Mouse (Mus musculus): ENCODE results near the gene Olfr1134. TPM values are rescaled to one million over a fixed set of nuclear protein-coding genes. Genes with fewer than 3 reads are reported as not detected.

Gene Olfr1134
- polyA plus RNA-seq (2014; fragmentation: Illumina TruSeq; extraction: RNeasy Lipid Tissue Mini Kit (QIAGEN cat#74804)), result not detected

GRCm38 (mm10) chr2:87658360-87658759, at the start of gene Olfr1134:
Gene Olfr1134, minus strand, starts transcription at chr2:87658460.

GRCm38 (mm10) chr2:87693847-87694246, 35.6 kb upstream of the Olfr1134 start, which contains the start of gene Olfr1136:
Gene Olfr1136, minus strand, starts transcription at chr2:87693947.

GRCm38 (mm10) chr2:87673564-87673963, 15.3 kb upstream of the Olfr1134 start, which contains the start of gene Olfr1135:
Gene Olfr1135, minus strand, starts transcription at chr2:87673664.

GRCm38 (mm10) chr2:87647274-87647673, 11.0 kb downstream of the Olfr1134 start, which contains the start of gene Olfr1133:
Gene Olfr1133, minus strand, starts transcription at chr2:87647374.

GRCm38 (mm10) chr2:87637435-87637834, 20.8 kb downstream of the Olfr1134 start, which contains the start of gene Olfr1132:
Gene Olfr1132, minus strand, starts transcription at chr2:87637535.

GRCm38 (mm10) chr2:87626804-87627203, 31.5 kb downstream of the Olfr1134 start, which contains the start of gene Olfr1131:
Gene Olfr1131, plus strand, starts transcription at chr2:87627104.

GRCm38 (mm10) chr2:87605912-87606311, 52.3 kb downstream of the Olfr1134 start, which contains the start of gene Olfr1130:
Gene Olfr1130, plus strand, starts transcription at chr2:87606212.

Other genes with a start within 250 kb of the Olfr1134 start
- not detected for gene Olfr1123, start 241.8 kb downstream of the Olfr1134 start, polyA plus RNA-seq (2014; fragmentation: Illumina TruSeq; extraction: RNeasy Lipid Tissue Mini Kit (QIAGEN cat#74804))
- gene Olfr1124, start 228.2 kb downstream of the Olfr1134 start, polyA plus RNA-seq (2014; fragmentation: Illumina TruSeq; extraction: RNeasy Lipid Tissue Mini Kit (QIAGEN cat#74804)), result not detected
- not detected for gene Olfr1126, start 204.5 kb downstream of the Olfr1134 start, polyA plus RNA-seq (2014; fragmentation: Illumina TruSeq; extraction: RNeasy Lipid Tissue Mini Kit (QIAGEN cat#74804))
- gene Pramel7, start 161.4 kb downstream of the Olfr1134 start, polyA plus RNA-seq (2014; fragmentation: Illumina TruSeq; extraction: RNeasy Lipid Tissue Mini Kit (QIAGEN cat#74804)), result not detected
- not detected for gene Pramel6, start 151.9 kb downstream of the Olfr1134 start, polyA plus RNA-seq (2014; fragmentation: Illumina TruSeq; extraction: RNeasy Lipid Tissue Mini Kit (QIAGEN cat#74804))
- gene Olfr153, start 126.7 kb downstream of the Olfr1134 start, polyA plus RNA-seq (2014; fragmentation: Illumina TruSeq; extraction: RNeasy Lipid Tissue Mini Kit (QIAGEN cat#74804)), result not detected
- not detected for gene Olfr1128, start 112.9 kb downstream of the Olfr1134 start, polyA plus RNA-seq (2014; fragmentation: Illumina TruSeq; extraction: RNeasy Lipid Tissue Mini Kit (QIAGEN cat#74804))
- not detected for gene Olfr1129, start 84.6 kb downstream of the Olfr1134 start, polyA plus RNA-seq (2014; fragmentation: Illumina TruSeq; extraction: RNeasy Lipid Tissue Mini Kit (QIAGEN cat#74804))
- gene Olfr1130, start 52.2 kb downstream of the Olfr1134 start, polyA plus RNA-seq (2014; fragmentation: Illumina TruSeq; extraction: RNeasy Lipid Tissue Mini Kit (QIAGEN cat#74804)), result not detected
- not detected for gene Olfr1131, start 31.4 kb downstream of the Olfr1134 start, polyA plus RNA-seq (2014; fragmentation: Illumina TruSeq; extraction: RNeasy Lipid Tissue Mini Kit (QIAGEN cat#74804))
- not detected for gene Olfr1132, start 20.9 kb downstream of the Olfr1134 start, polyA plus RNA-seq (2014; fragmentation: Illumina TruSeq; extraction: RNeasy Lipid Tissue Mini Kit (QIAGEN cat#74804))
- not detected for gene Olfr1133, start 11.1 kb downstream of the Olfr1134 start, polyA plus RNA-seq (2014; fragmentation: Illumina TruSeq; extraction: RNeasy Lipid Tissue Mini Kit (QIAGEN cat#74804))
- gene Olfr1135, start 15.2 kb upstream of the Olfr1134 start, polyA plus RNA-seq (2014; fragmentation: Illumina TruSeq; extraction: RNeasy Lipid Tissue Mini Kit (QIAGEN cat#74804)), result not detected
- gene Olfr1136, start 35.5 kb upstream of the Olfr1134 start, polyA plus RNA-seq (2014; fragmentation: Illumina TruSeq; extraction: RNeasy Lipid Tissue Mini Kit (QIAGEN cat#74804)), result not detected
- not detected for gene Olfr1137, start 54.7 kb upstream of the Olfr1134 start, polyA plus RNA-seq (2014; fragmentation: Illumina TruSeq; extraction: RNeasy Lipid Tissue Mini Kit (QIAGEN cat#74804))
- gene Olfr1138, start 81.5 kb upstream of the Olfr1134 start, polyA plus RNA-seq (2014; fragmentation: Illumina TruSeq; extraction: RNeasy Lipid Tissue Mini Kit (QIAGEN cat#74804)), result not detected
- gene Olfr1140, start 85.3 kb upstream of the Olfr1134 start, polyA plus RNA-seq (2014; fragmentation: Illumina TruSeq; extraction: RNeasy Lipid Tissue Mini Kit (QIAGEN cat#74804)), result not detected
- not detected for gene Olfr1141, start 95.5 kb upstream of the Olfr1134 start, polyA plus RNA-seq (2014; fragmentation: Illumina TruSeq; extraction: RNeasy Lipid Tissue Mini Kit (QIAGEN cat#74804))
- not detected for gene Olfr152, start 121.0 kb upstream of the Olfr1134 start, polyA plus RNA-seq (2014; fragmentation: Illumina TruSeq; extraction: RNeasy Lipid Tissue Mini Kit (QIAGEN cat#74804))
- gene Olfr1143, start 142.1 kb upstream of the Olfr1134 start, polyA plus RNA-seq (2014; fragmentation: Illumina TruSeq; extraction: RNeasy Lipid Tissue Mini Kit (QIAGEN cat#74804)), result not detected
- not detected for gene Olfr1145, start 151.4 kb upstream of the Olfr1134 start, polyA plus RNA-seq (2014; fragmentation: Illumina TruSeq; extraction: RNeasy Lipid Tissue Mini Kit (QIAGEN cat#74804))
- not detected for gene Olfr1148, start 172.1 kb upstream of the Olfr1134 start, polyA plus RNA-seq (2014; fragmentation: Illumina TruSeq; extraction: RNeasy Lipid Tissue Mini Kit (QIAGEN cat#74804))
- not detected for gene Olfr1150-ps1, start 185.5 kb upstream of the Olfr1134 start, polyA plus RNA-seq (2014; fragmentation: Illumina TruSeq; extraction: RNeasy Lipid Tissue Mini Kit (QIAGEN cat#74804))
- gene Olfr1151, start 197.4 kb upstream of the Olfr1134 start, polyA plus RNA-seq (2014; fragmentation: Illumina TruSeq; extraction: RNeasy Lipid Tissue Mini Kit (QIAGEN cat#74804)), result not detected
- gene Olfr1152, start 208.0 kb upstream of the Olfr1134 start, polyA plus RNA-seq (2014; fragmentation: Illumina TruSeq; extraction: RNeasy Lipid Tissue Mini Kit (QIAGEN cat#74804)), result not detected
- not detected for gene Olfr1153, start 236.5 kb upstream of the Olfr1134 start, polyA plus RNA-seq (2014; fragmentation: Illumina TruSeq; extraction: RNeasy Lipid Tissue Mini Kit (QIAGEN cat#74804))
- gene Olfr1154, start 246.7 kb upstream of the Olfr1134 start, polyA plus RNA-seq (2014; fragmentation: Illumina TruSeq; extraction: RNeasy Lipid Tissue Mini Kit (QIAGEN cat#74804)), result not detected

Data from ovary, adult 10 weeks (tissue).